Mouse (Mus musculus): ENCODE measurements around the gene Nktr. TPM values are rescaled to one million over a fixed set of nuclear protein-coding genes. Genes with fewer than 3 reads are reported as not detected.

Nktr gene
- total RNA-seq, 2 experiments from 2014 or later, result 75.2 to 104 TPM

DNA sequence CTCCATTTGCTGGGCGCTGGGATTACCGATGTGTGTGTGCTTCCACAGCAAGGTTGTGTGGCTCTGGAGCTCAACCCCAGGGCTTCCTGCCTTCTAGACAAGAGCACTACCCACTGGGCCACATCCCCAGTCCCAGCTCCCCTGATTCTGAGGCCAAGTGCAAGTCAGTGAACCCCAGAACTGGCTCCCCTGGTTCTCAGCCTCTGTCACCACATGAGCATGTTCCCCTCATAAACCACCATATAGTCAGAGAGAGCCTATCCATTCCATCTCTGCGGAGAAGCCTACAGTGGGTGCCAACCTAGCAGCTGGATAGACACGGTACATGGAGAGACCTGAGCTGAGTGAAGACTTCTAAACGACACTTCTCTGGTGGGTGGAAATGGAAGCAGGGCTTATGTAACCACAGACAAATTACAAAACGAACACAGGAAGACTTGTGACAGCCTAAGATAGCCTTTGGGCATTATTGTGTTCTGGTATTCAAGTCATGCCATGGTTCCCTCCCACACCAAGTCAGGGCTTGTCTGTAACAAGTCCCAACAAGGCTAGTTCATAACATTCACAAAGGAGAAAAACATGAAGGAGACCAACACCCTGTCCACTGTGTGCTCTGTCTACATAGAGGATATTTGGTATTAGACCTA lies 12.8 kb upstream of the Nktr start:
- DNase-seq (ENCODE audit: low spot score in 2 of 2), result no peak

DNA sequence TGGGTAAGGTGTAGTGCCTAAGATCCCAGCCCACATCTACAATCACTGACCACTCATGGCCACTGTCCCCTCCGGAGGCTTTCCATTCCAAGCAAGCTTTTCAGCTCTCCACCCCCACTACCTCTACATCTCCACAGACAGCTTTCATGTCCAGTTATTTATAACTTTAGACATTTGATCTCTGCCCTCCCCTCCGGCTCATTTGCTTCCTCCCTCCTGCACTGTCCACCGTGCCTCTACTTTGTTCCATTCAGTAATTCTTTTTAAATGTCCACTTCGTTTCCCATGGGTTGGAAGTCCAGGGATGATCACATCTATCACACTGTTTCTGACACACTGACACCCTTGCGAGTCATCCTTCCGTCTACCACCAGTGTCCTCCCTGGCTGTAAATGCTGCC lies 11.2 kb upstream of the Nktr start:
- no peak for DNase-seq (ENCODE audit: low spot score in 2 of 2)

- DNase-seq (ENCODE audit: low spot score in 2 of 2), result no peak
Measured at GRCm38 (mm10) chr9:121708506-121709486, 10.2 kb upstream of the Nktr start.

DNA sequence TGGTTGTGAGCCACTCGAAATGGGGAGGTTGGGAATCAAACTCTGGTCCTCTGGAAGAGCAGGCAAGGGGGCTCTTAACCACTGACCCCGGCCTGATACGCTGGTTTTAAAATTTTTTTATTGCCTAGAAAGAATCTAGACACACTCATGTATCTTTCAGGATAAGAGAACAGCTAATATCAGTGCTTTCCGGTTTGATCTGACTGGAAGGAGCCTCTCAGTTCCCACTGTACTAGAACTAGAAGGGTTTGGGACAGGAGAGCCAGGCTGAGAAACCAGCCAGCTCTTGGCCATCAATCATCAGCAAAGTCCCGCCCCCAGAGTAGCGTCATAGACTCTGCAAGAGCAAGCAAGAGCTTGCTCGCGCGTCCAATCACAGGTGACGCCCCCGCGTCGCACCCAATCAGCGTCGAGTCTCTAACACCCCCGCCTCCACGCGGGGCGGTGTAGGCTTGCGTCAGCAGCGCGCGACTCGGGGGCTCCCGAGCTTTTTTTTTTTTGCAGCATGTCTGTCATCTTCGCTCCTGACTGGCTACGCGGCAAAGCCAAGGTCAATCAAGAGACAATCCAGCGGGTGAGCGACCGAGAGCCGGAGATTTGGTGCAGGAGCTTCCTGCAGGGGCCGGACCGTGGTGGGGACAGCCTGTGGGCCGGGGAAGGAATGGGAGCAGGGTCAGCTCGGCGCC lies 8.9 kb upstream of the Nktr start, which contains the start of gene Ss18l2:
Ss18l2 (plus strand) TSS at position 432 of the 686 bp plus-strand sequence.
- DNase-seq (ENCODE audit: low spot score in 2 of 2), result peak; percentile 94 to 99

- DNase-seq (ENCODE audit: low spot score in 2 of 2), result no peak
Measured at GRCm38 (mm10) chr9:121710584-121710975, 8.4 kb upstream of the Nktr start.

GRCm38 (mm10) chr9:121717048-121717447 lies 1.9 kb upstream of the Nktr start:
- no peak for DNase-seq (ENCODE audit: low spot score in 2 of 2)

- DNase-seq (ENCODE audit: low spot score in 2 of 2), result no peak
Measured at GRCm38 (mm10) chr9:121718070-121718705, 781 bp upstream of the Nktr start.

DNA sequence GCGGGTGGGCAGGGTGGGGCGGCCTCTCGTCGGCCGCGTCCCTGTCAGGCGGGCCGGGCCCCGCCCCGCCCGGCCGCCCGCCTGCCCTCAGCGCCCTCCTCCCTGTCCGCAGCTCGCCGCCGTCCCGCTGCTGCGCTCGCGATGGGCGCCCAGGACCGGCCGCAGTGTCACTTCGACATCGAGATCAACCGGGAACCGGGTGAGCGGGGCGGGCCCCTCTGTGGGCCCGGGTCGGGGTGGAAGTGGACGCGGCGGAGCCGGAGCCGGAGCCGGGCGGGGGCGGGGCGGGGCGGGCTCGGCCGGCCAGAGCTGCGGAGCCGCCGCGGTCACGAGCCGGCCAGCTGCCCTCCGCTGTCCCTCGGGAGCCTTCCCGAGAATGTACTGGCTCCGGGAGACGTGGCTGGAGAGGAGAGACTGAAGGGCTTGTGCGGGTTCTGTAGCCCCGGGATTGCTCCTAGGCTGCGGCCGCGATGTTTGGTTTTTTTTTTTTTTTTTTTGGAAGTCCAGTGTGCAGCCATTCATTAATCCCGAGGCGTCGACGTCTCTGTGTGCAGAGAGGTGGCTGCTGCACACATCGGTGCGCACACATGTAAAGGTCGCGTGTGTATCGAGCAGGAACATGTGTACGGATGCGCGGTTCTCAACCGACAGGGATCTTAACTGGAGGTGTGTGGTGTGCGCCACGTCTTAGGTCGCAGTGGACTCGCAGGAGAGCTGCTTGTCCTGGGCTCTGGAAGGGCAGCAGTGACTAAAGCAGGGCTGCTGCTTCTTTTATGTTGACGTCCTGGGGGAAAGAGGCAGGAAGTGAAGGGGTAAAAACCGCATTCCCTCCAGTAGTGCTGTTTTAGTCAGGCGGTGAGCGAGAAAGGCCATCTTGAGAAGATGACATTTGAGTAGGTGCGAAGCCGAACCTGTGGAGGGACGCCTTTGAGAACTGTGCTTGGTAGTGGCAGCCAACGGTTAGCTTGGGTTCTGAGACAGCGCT lies 670 bp downstream of the Nktr start:
- DNase-seq (ENCODE audit: low spot score in 2 of 2), result peak in 1 of 2 experiments; percentile 55

GRCm38 (mm10) chr9:121740490-121740889 lies 21.5 kb downstream of the Nktr start:
- no peak for DNase-seq (ENCODE audit: low spot score in 2 of 2)

DNA sequence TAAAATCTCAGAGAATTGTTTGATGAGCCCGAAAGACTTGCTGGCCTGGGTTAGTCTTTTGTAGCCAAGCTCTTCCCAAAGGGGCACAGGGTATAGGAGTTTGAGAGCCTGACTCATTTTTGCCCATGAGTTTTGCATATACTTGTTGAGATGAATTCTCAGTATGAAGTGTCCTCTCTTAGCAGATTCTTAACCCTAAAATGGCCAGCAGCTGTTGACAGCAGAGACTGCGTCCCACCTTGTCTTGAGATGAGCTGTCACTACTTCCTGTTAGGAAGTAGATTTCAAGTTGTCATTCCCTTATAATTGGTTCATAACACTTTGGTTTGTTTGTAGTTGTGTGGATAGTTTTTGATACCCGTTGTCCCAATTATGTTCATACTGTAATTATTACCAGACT lies 22.2 kb downstream of the Nktr start:
- DNase-seq (ENCODE audit: low spot score in 2 of 2), result no peak

GRCm38 (mm10) chr9:121744051-121744450 lies 25.1 kb downstream of the Nktr start:
- DNase-seq (ENCODE audit: low spot score in 2 of 2), result no peak

DNA sequence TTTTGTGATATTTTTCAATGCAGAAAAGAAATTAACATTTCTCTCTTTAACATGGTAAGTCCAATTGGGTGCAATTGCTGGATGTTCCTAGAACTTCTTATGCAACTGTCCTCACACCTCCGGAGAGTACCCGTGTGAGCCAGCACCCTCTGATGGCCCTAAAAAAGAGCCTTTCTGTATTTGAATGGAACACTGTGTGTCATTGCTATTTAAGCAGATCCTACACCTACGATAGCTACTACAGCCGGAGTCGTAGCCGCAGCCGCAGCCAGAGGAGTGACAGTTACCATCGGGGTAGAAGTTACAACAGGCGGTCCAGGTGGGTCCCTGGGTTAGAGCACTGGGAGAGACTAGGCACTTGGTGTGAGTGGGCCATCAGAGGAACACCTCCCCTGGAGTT lies 33.8 kb downstream of the Nktr start:
- DNase-seq (ENCODE audit: low spot score in 2 of 2), result no peak

GRCm38 (mm10) chr9:121754624-121755023 lies 35.7 kb downstream of the Nktr start:
- no peak for DNase-seq (ENCODE audit: low spot score in 2 of 2)

GRCm38 (mm10) chr9:121756785-121757184 lies 37.8 kb downstream of the Nktr start:
- DNase-seq (ENCODE audit: low spot score in 2 of 2), result peak in 1 of 2 experiments; percentile 13

GRCm38 (mm10) chr9:121757432-121757831 lies 38.5 kb downstream of the Nktr start:
- peak in 1 of 2 experiments; percentile 21 for DNase-seq (ENCODE audit: low spot score in 2 of 2)

DNA sequence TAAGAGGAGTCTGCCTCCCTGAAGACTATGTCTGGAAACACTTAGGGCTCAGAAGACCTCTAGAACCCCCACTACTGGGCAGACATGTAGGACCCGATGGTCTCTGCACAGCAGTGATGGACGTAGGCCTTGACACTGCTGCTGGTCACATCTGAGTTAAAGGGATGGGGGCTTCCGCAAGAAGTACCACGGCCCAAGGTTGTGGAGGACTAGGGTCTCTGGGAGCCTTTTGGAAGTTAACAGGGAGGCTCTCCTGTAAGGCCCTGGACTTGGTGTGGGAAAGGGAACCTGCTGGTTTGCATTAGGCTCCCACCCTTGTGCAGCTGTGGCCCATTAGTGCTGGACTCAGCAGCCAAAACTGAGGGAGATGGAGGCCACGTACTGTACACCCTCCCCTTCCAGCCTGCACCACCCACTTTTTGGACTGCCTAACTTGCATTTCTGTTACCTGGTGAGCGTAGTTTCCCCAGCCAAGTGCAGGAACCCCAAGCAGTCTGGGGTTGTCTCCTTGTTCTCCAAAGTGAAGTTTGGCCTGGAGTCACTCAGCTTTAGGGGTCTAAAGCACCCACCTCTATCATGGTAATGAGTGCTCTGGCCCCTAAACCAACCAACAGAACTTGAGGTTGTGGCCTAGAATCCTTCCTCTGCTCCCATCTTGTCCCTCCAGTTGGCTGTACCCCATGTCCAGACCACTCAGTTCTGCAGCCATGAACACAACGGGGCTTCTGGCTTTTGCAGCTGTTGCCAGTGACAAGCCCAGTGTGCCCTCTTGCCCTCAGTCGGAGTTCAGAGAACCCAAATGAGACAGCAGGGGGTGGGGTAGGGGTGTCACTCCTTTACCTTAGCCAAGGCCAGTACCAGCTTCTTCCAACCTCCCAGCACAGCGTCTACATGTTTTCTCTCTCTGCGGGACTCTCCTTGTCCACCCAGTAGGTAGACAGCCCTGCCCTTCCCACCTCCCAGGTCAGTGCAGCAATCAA lies 39.2 kb downstream of the Nktr start:
- peak; percentile 40 to 66 for DNase-seq (ENCODE audit: low spot score in 2 of 2)

DNA sequence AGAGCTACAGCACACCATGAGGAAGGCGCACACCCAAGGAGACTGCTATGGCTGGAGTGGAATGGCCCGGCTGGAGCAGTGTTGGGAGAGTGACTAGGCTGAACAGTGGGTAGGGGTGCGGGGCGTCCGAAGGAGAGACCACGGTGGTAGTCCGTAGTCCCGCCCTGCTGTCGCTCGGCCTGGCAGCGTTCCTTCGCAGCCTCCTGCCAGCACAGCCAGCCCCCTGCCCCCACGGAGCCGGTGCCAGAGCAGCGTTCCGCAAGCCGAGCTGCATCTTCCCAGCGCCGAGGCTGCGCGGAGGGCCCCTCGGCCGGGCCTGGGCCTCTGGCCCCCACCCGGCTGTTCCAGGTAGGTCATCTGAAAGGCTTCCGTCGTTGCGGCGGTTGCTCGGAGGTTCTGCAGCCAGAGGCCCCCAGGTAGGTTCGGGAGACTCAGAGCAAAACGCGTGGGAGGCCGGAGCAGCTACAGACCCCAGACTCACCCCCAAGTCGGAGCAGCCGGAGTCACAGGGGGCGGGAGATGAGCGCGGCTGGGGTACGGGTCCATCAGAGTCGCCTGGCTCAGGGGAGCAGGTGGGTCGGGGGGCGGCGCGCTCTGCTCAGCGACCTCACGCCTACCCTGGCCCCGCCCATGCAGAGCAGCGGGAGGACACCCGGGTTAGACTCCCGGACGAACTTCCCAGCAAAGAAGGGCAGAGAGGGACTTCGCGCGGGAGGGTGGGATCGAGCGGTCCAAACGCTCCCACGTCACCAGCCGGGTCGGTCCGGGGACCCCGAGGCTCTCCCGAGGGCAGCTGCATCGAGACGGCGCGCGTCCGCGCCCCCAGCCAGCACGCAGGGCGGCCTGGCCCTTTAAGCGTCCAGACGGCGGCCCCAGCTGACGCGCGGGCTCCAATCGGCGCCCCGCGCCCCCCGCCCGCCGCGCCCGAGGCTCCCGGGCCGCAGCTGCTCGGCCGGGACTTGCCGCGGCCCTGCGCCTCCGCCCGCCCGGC lies 40.4 kb downstream of the Nktr start, which contains the start of gene Zfp651:
Zfp651 (plus strand) TSS at position 240 of the 991 bp plus-strand sequence.
- DNase-seq (ENCODE audit: low spot score in 2 of 2), result peak; percentile 59 to 77
